Mouse (Mus musculus) adrenal gland, adult (tissue): ENCODE results near the gene Araf.
A peak's percentile ranks its signal among the peaks of the same experiment; 100 is the strongest.

ENCODE experiments used
- DNase-seq, 2 experiments: peaks; one replicate each; pipeline ENCODE4 v3.0.0; 2022 to 2023; ENCODE audit warnings: low spot score in 1 of 2; ENCODE audit not compliant: inconsistent age in 2 of 2

Gene Araf

DNA sequence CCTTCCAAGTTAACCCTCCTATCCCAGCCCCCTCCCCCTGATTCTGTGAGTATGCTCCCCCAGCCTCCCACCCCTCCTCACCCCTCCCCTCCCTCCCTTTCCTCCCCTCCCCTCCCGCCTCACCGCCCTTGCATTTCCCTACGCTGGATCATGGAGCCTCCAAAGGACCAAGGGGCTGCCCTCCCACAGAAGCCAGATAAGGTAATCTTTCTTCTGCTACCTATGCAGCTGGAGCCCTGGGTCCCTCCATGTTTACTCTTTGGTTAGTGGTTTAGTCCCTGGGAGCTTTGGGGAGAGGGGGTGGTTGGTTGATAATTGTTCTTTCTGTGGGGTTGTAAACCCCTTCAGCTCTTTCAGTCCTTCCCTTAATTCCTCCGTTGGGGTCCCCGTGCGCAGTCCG, at the start of gene Araf:
TSS of gene Araf (plus strand) at position 134 of the 400 bp plus-strand sequence.
- no peak for DNase-seq

GRCm38 (mm10) chrX:20748829-20749228, 48.8 kb upstream of the Araf start:
- no peak for DNase-seq

- DNase-seq: no peak
Observed at GRCm38 (mm10) chrX:20761201-20761600, 36.4 kb upstream of the Araf start.

GRCm38 (mm10) chrX:20770697-20771381, 26.8 kb upstream of the Araf start:
- peak; percentile 75 to 95 for DNase-seq

DNA sequence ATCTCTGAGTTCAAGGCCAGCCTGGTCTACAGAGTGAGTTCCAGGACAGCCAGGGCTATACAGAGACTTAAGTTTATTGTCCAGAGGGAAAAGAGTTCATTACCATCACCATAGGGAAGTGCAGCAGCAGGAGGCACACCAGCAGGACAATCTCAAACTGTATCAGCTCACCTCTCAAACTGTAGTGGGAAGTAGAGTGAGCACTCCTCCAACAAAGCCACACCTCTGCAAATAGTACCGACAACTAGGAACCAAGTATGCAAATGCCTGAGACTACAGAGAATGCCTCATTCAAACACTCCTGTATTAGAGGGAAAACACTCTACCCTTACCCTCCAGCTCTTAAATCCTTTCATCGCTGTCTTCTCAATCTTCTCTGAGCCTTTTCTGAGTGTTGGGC, 25.9 kb upstream of the Araf start:
- DNase-seq: no peak

GRCm38 (mm10) chrX:20775271-20776016, 22.2 kb upstream of the Araf start:
- DNase-seq: no peak

GRCm38 (mm10) chrX:20777619-20778018, 20.0 kb upstream of the Araf start:
- DNase-seq: no peak

GRCm38 (mm10) chrX:20787309-20787708, 10.3 kb upstream of the Araf start:
- DNase-seq: no peak

GRCm38 (mm10) chrX:20792417-20792816, 5.2 kb upstream of the Araf start:
- DNase-seq: no peak

GRCm38 (mm10) chrX:20793230-20793629, 4.4 kb upstream of the Araf start:
- DNase-seq: no peak

- DNase-seq: no peak
Observed at GRCm38 (mm10) chrX:20794229-20794628, 3.4 kb upstream of the Araf start.

- DNase-seq: peak; percentile 85 to 88
Observed at GRCm38 (mm10) chrX:20798141-20798796, 655 bp downstream of the Araf start.

DNA sequence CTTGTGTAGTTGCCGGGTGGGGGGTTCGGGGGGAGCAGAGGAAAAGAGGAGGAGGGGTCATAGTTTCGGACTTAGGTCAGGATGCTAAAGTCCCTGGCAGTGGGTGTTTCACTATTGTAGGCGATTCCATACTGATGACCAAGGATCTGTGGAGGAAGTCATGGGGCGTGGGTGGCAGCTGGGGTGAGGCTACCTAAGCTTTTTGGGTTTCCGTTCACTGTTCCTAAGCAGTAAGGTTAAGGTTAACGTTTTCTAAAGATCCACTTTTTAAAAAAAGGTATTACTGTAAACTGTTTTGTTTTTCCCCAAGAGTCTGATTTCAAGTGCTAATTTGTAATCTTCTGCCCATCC, 1.2 kb downstream of the Araf start:
- no peak for DNase-seq

GRCm38 (mm10) chrX:20801456-20801855, 3.8 kb downstream of the Araf start:
- no peak for DNase-seq

- peak in 1 of 2 experiments; percentile 64 for DNase-seq
Observed at GRCm38 (mm10) chrX:20804301-20804700, 6.7 kb downstream of the Araf start.

DNA sequence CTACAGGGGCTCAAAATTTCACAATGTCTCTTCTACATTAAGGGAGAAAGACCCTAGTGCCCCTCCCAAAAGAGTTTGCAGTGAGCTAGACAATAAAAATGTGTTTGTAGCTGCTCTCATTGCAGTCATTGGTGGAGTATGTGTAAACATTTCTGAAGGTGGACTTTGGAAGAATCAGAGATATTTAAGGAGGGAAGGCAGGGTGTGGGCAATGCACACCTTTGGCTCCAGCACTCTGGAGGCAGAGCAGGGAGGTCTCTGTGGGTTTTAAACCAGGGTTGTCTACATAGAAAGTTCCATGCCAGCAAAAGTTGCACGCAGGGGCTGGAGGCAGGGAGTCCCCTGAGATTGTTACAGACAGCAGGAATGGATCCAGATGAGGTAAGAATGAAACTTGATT, 8.7 kb downstream of the Araf start:
- DNase-seq: no peak

DNA sequence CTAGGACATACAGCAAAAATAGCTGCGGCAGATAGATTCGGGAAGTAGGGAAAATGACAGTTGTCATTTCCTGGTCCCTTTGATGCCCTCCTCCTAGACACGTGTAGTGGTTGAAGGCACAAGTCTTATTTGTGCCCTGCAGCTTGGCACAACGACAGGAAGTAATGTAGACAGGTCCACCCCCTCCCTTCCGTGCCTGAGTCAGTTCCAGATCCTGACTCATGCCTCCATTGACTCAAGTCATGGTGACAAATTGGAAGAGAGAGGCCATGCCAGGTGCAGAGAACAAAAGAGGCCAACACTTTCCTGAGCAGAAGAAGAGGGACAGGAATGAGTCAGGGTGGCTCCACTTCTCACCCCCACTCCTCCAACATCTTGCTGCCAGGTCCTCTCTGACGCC, 19.4 kb downstream of the Araf start:
- DNase-seq: peak; percentile 69 to 85

DNA sequence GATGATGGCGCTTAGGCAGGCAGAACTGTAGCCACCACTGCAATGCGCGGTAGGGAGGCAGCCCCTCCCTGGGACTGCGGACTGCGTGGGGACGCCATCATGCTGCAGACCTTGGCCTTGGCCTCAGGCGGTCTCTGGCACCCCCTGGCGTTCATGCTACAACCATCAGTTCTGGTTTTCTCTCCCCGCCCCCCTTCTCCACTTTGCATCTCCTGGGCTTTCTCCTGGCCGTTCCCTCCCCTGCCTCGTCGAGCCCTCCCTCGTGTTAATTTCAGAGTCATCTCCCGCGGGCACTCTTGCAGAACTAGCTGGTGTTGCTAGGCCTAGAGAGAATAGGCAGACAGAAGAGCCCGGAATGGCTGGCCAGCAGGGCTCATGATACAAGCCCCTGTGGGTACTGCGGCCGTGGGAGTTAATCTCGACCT, 21.6 kb downstream of the Araf start:
- DNase-seq: peak; percentile 84 to 93

DNA sequence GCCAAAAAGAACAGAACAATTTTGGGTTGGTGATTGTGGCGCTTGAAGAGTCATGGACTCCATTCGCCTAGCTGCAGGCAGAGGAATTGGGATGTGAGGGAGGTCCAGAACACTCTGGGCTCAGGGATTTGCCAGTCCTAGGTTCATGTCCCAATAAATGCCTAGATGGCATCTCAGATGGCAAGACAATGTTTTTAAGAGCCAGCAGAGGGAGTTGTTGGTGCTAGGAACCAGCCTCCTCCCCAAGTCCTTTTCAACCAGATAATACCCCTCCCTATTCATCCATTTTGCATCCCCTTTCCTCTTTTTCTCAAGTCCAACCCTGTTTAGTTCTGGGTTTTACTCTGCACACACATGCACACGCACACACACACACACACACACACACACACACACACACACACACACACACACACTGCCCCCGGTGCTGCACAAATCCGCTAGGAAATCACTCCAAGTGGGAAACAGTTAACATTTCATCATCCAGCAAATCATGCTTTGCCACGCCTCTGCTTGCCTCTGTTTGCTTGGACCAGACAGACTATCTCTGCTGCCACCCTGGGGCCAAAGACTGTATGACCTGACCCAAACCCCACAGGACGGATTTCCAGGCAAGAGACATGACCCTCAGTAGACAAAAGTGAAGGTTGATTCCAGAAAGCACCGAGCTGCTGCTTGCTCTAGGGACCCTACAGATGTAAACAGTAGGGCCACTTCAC, 22.3 kb downstream of the Araf start:
- peak; percentile 77 to 85 for DNase-seq

GRCm38 (mm10) chrX:20828934-20829333, 31.3 kb downstream of the Araf start:
- peak; percentile 57 to 83 for DNase-seq

- DNase-seq: no peak
Observed at GRCm38 (mm10) chrX:20847232-20847631, 49.6 kb downstream of the Araf start.
